Mouse (Mus musculus) skeletal muscle tissue, postnatal 0 days (tissue): ENCODE data around the gene Vmn2r11. TPM values are rescaled to one million over a fixed set of nuclear protein-coding genes. Genes with fewer than 3 reads are reported as not detected.

Experiments used
- polyA plus RNA-seq: library from polyadenylated mRNA; unstranded; fragments of >200 nt; fragmentation: Nextera tagmentation; extraction: Ambion mirVana; gene quantifications from 2 replicates; pipeline ENCODE4 v1.2.1, GENCODE M21; 2015

The Vmn2r11 gene
- polyA plus RNA-seq, result not detected in 2 replicates

DNA sequence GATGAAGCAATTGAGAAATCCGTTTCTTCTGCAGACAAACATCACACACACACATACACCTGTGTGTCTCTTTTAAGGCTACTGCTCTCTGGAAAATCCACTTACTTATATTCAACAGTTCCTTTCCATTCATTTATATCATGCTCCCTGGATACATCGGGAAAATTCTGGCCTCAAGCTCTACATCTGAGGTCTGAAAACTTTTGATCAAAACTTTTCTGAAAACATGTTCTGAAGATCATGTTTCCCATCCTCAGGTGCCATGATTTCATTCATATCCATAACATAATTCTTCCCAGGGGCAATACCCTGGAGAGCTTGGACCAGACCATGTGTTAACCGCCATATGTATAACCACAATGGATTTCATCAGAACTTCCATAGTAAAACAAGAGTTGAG lies at the start of gene Vmn2r11:
Vmn2r11 (minus strand) TSS at position 101 of the 400 bp plus-strand sequence.

DNA sequence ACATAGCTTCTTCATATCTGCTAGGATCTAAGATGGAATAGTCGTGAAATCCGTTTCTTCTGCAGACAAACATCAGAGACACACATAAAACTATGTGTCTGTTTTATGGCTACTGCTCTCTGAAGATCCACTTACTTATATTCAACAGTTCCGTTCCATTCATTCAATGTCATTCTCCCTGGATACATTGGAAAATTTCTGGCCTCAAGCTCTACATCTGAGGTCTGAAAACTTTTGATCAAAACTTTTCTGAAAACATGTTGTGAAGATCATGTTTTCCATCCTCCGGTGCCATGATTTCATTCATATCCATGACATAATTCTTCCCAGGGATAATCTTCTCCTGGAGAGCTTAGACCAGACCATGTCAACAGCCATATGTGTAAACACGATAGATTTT lies 38.5 kb upstream of the Vmn2r11 start, which contains the start of gene Vmn2r12:
Vmn2r12 (minus strand) TSS at position 101 of the 400 bp plus-strand sequence.

DNA sequence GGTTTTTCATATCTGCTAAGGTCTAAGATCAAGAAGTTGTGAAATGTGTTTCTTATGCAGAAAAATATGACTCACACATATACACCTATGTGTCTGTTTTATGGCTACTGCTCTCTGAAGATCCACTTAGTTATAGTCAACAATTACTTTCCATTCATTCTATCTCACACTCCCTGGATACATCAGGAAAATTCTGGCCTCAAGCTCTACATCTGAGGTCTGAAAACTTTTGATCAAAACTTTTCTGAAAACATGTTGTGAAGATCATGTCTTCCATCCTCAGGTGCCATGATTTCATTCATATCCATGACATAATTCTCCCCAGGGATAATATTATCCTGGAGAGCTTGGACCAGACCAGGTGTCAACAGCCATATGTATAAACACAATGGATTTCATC lies 52.9 kb downstream of the Vmn2r11 start, which contains the start of gene Vmn2r10:
Vmn2r10 (minus strand) TSS at position 101 of the 400 bp plus-strand sequence.

Other genes with a start within 250 kb of the Vmn2r11 start
- not detected in 2 replicates for gene Vmn2r9, start 207.0 kb downstream of the Vmn2r11 start, polyA plus RNA-seq
- not detected in 2 replicates for gene Vmn2r10, start 53.0 kb downstream of the Vmn2r11 start, polyA plus RNA-seq
- not detected in 2 replicates for gene Vmn2r12, start 38.4 kb upstream of the Vmn2r11 start, polyA plus RNA-seq
- gene Vmn2r13, start 132.6 kb upstream of the Vmn2r11 start, polyA plus RNA-seq, result not detected in 2 replicates
- not detected in 2 replicates for gene Vmn2r14, start 165.1 kb upstream of the Vmn2r11 start, polyA plus RNA-seq
- gene Vmn2r15, start 238.1 kb upstream of the Vmn2r11 start, polyA plus RNA-seq, result not detected in 2 replicates